Mouse (Mus musculus) forebrain, embryonic 10.5 days (tissue): ENCODE results near the gene Zer1. TPM values are rescaled to one million over a fixed set of nuclear protein-coding genes. Genes with fewer than 3 reads are reported as not detected.
A peak's percentile ranks its signal among the peaks of the same experiment; 100 is the strongest.
"Not testable (repeated sequence)": the region's sequence is repeated elsewhere in the genome, so short reads cannot be mapped to it uniquely, and the experiment has no call there.

ENCODE experiments used
- DNase-seq: peaks from one replicate; pipeline ENCODE4 v3.0.0-alpha.2; 2017; ENCODE audit warnings: low spot score; ENCODE audit errors: extremely low spot score
- H3K27ac ChIP-seq: fragments of 300-500 bp; sonication (generic); 2 replicates; pipeline ENCODE4 v1.5.1; 2016; ENCODE audit warnings: mild to moderate bottlenecking
- H3K27me3 ChIP-seq: fragments of 300-500 bp; sonication (generic); 2 replicates; pipeline ENCODE4 v1.6.1; 2016; ENCODE audit warnings: mild to moderate bottlenecking; ENCODE audit not compliant: poor library complexity, severe bottlenecking
- H3K36me3 ChIP-seq: fragments of 300-500 bp; sonication (generic); replicated peaks from 2 replicates; pipeline ENCODE4 v1.6.1; 2016; ENCODE audit warnings: mild to moderate bottlenecking, moderate library complexity
- H3K4me1 ChIP-seq: fragments of 300-500 bp; sonication (generic); 2 replicates; pipeline ENCODE4 v1.6.1; 2016
- H3K4me3 ChIP-seq: fragments of 300-500 bp; sonication (generic); 2 replicates; pipeline ENCODE4 v1.5.1; 2016; ENCODE audit warnings: mild to moderate bottlenecking, moderate library complexity
- H3K9me3 ChIP-seq: fragments of 300-500 bp; sonication (generic); 2 replicates; pipeline ENCODE4 v1.6.1; 2016; ENCODE audit warnings: mild to moderate bottlenecking, moderate library complexity
- WGBS: fragments of 180-500 bp; shearing (Covaris S2); methylation state at CpG from one replicate; pipeline ENCODE4 v1.1.7; 2016; 5-methylcytosine and 5-hydroxymethylcytosine counted together
- polyA plus RNA-seq: library from polyadenylated mRNA; unstranded; fragments of >200 nt; fragmentation: Nextera tagmentation; extraction: Ambion mirVana; gene quantifications from 2 replicates; pipeline ENCODE4 v1.2.1, GENCODE M21; 2016

Gene Zer1
- polyA plus RNA-seq, 1 experiment from 2014 or later: 6.3 TPM

GRCm38 (mm10) chr2:30067031-30067888 is 57.1 kb downstream of the Zer1 start:
- Histone ChIP-seq H3K36me3 (peaks cover 43% of the 10 kb centered on the region), H3K4me3 (peak overlapping the region; percentile 100), H3K4me1 (peaks cover 49% of the 10 kb centered on the region), H3K27me3 (no peaks in the 10 kb centered on the region), H3K27ac (peak overlapping the region; percentile 100), H3K9me3 (no peaks in the 10 kb centered on the region)
- WGBS: under 1% methylated on average over 67 of the region's 69 CpGs
- peak; percentile 60 for DNase-seq

DNA sequence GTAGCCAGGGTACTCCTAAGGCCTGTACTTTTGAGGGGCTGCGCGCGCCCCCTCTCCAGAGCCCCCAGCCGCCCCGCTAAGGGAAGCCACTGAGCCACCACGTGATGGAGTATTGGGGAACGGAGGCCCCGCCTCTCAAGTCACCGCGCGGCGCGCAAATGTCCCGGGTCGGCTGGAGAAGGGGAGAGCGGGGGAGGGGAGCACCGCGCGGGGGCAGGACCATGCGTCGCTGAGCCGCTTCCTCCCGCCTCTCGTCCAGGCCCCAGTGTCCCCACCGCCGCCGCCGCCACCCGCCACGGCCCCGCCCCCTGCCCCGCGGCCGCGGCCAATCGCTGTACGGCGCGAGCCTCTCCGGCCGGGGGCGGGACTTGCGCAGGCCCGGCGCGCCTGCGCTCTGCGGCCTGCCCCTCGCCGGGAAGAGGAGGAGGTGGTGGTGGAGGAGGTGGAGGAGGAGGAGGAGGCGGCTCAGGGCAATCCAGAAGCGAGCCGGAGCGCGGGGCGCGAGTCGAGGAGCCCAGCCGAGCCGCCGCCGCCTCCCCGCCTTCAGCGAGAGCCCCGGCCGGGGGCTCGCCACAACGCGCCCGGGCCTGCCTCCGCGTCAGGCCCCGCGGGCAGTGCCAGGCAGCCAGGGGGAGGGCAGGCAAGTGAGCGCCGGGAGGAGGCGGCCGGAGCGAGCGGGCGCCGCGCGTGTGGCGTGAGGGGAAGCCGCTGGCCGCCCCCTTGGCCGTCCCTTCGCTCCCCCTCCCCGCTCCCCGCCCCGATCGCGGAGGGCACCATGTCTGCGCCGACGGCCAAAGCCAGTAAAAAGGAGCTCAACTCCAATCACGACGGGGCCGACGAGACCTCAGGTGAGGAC is 58.1 kb downstream of the Zer1 start:
- H3K36me3 ChIP-seq: peaks cover 36% of the 10 kb centered on the region
- H3K27ac ChIP-seq: peak overlapping the region; percentile 100
- H3K9me3 ChIP-seq: no peaks in the 10 kb centered on the region
- peaks cover 55% of the 10 kb centered on the region for H3K4me1 ChIP-seq
- no peaks in the 10 kb centered on the region for H3K27me3 ChIP-seq
- WGBS: under 1% methylated on average over 72 of the region's 101 CpGs
- H3K4me3 ChIP-seq: peak overlapping the region; percentile 100
- DNase-seq: peak; percentile 96

GRCm38 (mm10) chr2:30064298-30064697 is 60.1 kb downstream of the Zer1 start:
- H3K4me1 ChIP-seq: peaks cover 59% of the 10 kb centered on the region
- no peak for DNase-seq
- H3K4me3 ChIP-seq: peak overlapping the region; percentile 75
- H3K27ac ChIP-seq: 0 out of 2 replicates have a peak overlapping the region, but pooled peaks have one; percentile 97
- peaks cover 21% of the 10 kb centered on the region for H3K36me3 ChIP-seq
- no peaks in the 10 kb centered on the region for H3K9me3 ChIP-seq
- 63% methylated on average over 3 of the region's 3 CpGs for WGBS
- H3K27me3 ChIP-seq: no peaks in the 10 kb centered on the region

GRCm38 (mm10) chr2:30063791-30064190 is 60.6 kb downstream of the Zer1 start:
- Histone ChIP-seq H3K27ac (peak overlapping the region; percentile 97), H3K27me3 (no peaks in the 10 kb centered on the region), H3K4me3 (peak overlapping the region; percentile 75), H3K4me1 (peaks cover 60% of the 10 kb centered on the region), H3K9me3 (no peaks in the 10 kb centered on the region), H3K36me3 (peaks cover 16% of the 10 kb centered on the region)
- no peak for DNase-seq
- 35% methylated on average over 2 of the region's 3 CpGs for WGBS

GRCm38 (mm10) chr2:30063235-30063634 is 61.1 kb downstream of the Zer1 start:
- no peak for DNase-seq
- Histone ChIP-seq H3K4me3 (peak overlapping the region; percentile 75), H3K27me3 (no peaks in the 10 kb centered on the region), H3K27ac (peak overlapping the region; percentile 97), H3K9me3 (no peaks in the 10 kb centered on the region), H3K4me1 (peaks cover 60% of the 10 kb centered on the region), H3K36me3 (peaks cover 10% of the 10 kb centered on the region)
- 9% methylated on average over 8 of the region's 8 CpGs for WGBS

DNA sequence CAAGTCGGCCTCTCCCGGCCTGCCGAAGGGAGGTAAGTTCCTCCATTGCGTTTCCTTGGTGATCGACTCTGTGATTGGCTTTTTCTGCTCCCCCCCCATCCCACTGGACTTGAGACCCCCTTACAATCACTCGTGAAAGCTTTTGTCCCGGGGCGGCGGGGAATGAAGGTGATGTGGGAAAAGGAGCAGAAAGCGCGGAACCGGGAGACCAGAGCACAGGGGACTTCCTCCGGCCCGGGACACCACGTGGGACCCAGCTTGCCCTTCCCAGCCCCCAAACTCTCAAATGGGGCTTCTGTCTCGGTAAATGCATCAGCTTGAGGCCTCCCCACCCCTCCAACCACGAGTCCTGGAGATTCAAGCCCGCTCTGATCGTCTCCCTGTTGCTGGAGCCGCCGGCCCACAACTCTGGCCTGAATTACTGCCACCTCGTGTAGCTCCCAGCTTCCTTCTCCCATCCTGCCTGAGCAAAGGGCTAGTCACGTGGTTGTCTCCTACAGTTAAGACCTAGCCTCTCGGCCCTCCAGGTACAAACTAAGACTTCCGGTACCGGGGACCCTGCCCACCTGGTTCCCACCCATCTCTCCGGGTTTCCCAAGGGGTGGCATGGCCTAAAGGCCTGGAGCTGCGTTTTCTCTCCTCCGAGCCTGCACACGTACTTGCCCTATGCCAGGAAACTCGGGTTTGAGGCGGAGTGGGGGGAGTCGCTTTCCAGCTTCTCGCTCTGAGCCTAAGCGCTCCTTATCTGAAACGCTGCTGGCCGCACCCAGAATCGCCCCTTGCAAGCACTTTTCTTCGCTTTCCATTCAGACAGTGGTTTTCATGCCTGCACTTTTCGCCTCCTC is 61.9 kb downstream of the Zer1 start:
- H3K4me1 ChIP-seq: peaks cover 58% of the 10 kb centered on the region
- peak; percentile 84 for DNase-seq
- peak overlapping the region; percentile 75 for H3K4me3 ChIP-seq
- no peaks in the 10 kb centered on the region for H3K27me3 ChIP-seq
- peak overlapping the region; percentile 97 for H3K27ac ChIP-seq
- peaks cover 3% of the 10 kb centered on the region; the same call in 1 of the 2 replicates for H3K36me3 ChIP-seq
- WGBS: under 1% methylated on average over 40 of the region's 40 CpGs
- no peaks in the 10 kb centered on the region for H3K9me3 ChIP-seq

GRCm38 (mm10) chr2:30061215-30062166 is 62.9 kb downstream of the Zer1 start:
- H3K4me3 ChIP-seq: peak overlapping the region; percentile 75
- peaks cover 65% of the 10 kb centered on the region for H3K4me1 ChIP-seq
- no peaks in the 10 kb centered on the region for H3K36me3 ChIP-seq
- H3K27me3 ChIP-seq: no peaks in the 10 kb centered on the region
- DNase-seq: peak; percentile 85
- 9% methylated on average over 37 of the region's 37 CpGs for WGBS
- H3K9me3 ChIP-seq: no peaks in the 10 kb centered on the region
- peak overlapping the region; percentile 97 for H3K27ac ChIP-seq

DNA sequence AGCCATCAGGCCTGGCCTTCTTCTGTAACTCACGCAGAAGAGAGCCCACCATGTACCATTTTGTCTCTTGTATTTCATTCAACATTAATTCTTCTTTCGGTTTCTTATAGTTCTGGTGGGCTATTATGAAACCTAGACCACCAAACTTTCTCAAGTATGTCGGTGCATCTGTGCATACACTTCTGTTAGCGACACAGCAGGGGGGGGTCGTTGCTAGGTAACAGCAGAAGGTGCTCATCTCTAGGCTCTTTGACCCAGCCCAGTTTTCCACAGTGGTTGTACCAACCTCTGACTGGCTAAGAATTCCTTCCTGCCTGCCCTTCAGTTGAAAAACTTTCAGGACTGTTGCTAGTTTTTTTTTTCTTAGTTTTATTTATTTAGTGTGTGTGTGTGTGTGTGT is 66.0 kb downstream of the Zer1 start:
- DNase-seq: peak; percentile 46
- peaks cover 37% of the 10 kb centered on the region for H3K4me1 ChIP-seq
- 47% methylated on average over 5 of the region's 5 CpGs for WGBS

GRCm38 (mm10) chr2:30057223-30057904 is 67.0 kb downstream of the Zer1 start, which contains the start of gene Set:
TSS of gene Set (plus strand) at chr2:30057378.
- Histone ChIP-seq H3K36me3 (no peaks in the 10 kb centered on the region), H3K9me3 (no peaks in the 10 kb centered on the region), H3K4me3 (0 out of 2 replicates have a peak within 1 kb of the TSS, but pooled peaks have one; percentile 3), H3K27ac (0 out of 2 replicates have a peak within 1 kb of the TSS, but pooled peaks have one; percentile 11), H3K27me3 (no peaks in the 10 kb centered on the region), H3K4me1 (peaks cover 27% of the 10 kb centered on the region)
- 50% methylated on average over 12 of the region's 12 CpGs for WGBS
- peak; percentile 43 for DNase-seq

More for the DNA sequence above, 66.0 kb downstream of the Zer1 start:
- H3K36me3 ChIP-seq: no peaks in the 10 kb centered on the region
- no peak overlapping the region for H3K4me3 ChIP-seq
- H3K27me3 ChIP-seq: no peaks in the 10 kb centered on the region
- 0 out of 2 replicates have a peak overlapping the region, but pooled peaks have one; percentile 11 for H3K27ac ChIP-seq
- no peaks in the 10 kb centered on the region for H3K9me3 ChIP-seq

- Histone ChIP-seq H3K36me3 (no peaks in the 10 kb centered on the region), H3K9me3 (no peaks in the 10 kb centered on the region), H3K27me3 (no peaks in the 10 kb centered on the region), H3K4me3 (no peak overlapping the region), H3K4me1 (peaks cover 25% of the 10 kb centered on the region), H3K27ac (no peak overlapping the region)
- DNase-seq: no peak
- 90% methylated on average over 3 of the region's 3 CpGs for WGBS
Observed at GRCm38 (mm10) chr2:30056736-30057135, 67.6 kb downstream of the Zer1 start.

DNA sequence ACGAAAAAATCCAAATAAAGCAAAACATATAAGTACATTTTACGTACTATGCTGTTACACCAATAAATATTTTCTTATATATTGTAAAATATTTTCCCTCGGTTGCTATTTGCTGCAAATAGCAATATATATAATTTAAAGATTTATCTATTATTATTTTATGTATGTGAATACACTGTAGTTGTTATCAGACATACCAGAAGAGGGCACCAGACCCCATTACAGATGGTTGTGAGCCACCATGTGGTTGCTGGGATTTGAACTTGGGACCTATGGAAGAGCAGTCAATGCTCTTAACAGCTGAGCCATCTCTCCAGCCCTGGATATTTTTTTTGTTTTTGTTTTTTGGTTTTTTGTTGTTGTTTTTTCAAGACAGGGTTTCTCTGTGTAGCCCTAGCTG is 69.1 kb downstream of the Zer1 start:
- not testable (repeated sequence) for H3K27ac ChIP-seq, H3K9me3 ChIP-seq, H3K27me3 ChIP-seq, DNase-seq, H3K4me3 ChIP-seq, H3K36me3 ChIP-seq
- WGBS: 93% methylated on average over 3 of the region's 3 CpGs
- peaks cover 16% of the 10 kb centered on the region for H3K4me1 ChIP-seq
